Mouse (Mus musculus): ENCODE data around the gene Copz1.

The Copz1 gene

DNA sequence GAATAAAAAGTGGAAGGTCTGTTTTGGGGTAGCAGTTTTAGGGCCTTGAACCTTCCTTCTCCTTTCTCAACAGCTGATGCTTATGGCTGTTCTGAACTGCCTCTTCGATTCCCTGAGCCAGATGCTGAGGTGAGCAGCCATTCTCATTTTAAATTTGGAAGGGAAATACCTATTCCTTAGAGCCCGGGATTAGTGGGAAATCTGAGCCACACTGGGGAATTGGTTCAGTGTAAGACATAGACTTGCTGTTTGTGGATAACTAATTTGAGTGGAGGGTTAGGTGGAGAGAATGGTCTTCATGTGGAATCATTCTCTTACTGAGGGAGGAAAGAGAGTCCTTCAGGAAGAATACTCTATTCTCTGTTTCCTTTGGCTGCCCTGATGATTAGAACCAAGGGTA, 22.1 kb downstream of the Copz1 start:
- no peak for DNase-seq

DNA sequence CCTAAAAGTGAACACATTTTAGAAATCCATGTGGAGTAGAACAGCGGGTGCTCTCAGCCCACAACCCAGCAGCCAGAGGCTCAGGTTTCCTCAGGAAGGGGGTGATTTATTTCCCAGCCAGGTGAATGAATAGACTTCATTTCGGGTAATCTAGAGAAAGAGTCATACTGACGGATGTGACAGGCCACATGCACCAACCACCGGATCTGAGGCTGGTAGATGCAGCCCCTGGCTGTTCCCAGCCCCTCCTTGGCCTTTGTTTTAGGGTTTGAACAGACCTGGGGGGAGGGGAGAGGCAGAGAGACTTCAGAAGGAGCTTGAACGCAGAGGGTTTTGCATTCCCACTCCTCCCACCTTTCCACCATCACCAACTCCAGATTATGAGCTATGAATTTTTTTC, 23.3 kb downstream of the Copz1 start:
- no peak for DNase-seq

DNA sequence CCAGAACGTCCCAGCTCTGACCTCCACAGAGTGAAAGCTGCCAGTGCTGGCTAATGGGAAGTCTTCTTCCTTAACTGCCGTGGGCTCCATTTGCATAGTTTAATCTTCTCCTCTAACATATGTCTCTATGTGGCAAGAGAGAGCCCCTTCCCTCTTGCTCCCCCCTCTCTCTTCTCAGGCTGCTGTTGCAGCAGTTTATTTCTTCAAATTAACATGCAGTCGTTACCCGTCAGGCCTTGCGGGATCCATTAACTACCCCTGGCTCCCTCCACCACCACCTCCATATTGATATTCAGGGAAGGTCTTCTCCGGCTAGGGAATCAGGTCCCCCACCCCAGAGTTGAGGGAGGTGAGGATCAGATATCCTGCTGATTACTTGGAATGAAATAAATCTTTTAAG, 24.8 kb downstream of the Copz1 start:
- no peak for DNase-seq

DNA sequence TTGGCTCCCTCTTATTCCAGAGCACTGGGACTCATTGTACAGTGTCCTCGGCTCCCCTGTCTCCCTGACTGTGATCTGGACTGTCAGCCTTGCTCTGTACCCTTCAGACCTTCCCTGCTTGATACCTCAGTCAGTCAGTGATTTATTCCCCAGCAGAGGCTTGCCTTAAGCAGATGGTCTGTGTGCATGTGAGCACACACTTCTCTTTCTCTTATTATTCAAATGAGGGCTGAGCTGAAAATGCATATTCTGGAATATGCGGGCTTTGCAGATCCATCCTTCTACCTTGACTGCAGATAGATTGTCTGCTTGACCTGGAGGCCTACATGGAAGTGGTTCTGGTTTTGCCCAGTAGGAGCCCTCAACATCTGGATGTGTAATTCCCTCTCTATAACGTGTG, 25.5 kb downstream of the Copz1 start:
- DNase-seq, result no peak

DNA sequence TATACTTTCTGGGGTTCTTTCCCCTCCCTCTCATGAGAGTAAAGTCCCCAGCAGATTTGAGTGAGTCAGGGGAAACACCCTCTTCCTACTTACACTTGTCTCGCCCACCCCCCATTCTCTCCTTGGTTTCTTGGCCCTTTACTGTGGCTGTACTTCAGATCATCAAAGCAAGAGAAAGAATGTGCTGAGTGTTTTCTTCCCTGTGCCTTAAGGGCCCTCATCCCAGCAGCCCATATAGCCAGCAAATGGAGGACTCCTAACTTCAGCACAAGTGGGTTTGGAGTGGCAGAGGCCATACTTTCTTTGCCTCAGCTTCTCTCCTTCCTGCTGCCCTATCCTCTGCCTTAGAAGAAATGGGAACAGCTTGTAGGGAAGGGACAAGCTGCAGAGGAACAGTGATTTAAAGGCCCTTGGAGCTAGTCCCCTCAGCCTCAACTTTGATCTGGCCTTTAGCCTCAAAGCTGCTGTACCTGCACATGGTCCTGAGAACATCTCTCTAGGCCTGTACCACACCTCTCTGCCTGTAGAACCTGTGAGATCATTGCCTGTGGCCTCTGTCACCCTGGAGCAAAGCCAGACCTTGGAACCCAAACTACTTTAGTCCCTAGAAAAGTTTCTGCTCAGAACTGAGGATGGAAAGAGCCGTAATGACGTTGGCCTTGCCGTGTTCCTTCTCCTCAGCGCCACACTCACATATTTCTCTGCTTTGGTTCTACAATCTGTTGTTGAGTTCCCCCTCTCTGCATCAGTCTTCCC, 26.5 kb downstream of the Copz1 start:
- DNase-seq, result no peak

DNA sequence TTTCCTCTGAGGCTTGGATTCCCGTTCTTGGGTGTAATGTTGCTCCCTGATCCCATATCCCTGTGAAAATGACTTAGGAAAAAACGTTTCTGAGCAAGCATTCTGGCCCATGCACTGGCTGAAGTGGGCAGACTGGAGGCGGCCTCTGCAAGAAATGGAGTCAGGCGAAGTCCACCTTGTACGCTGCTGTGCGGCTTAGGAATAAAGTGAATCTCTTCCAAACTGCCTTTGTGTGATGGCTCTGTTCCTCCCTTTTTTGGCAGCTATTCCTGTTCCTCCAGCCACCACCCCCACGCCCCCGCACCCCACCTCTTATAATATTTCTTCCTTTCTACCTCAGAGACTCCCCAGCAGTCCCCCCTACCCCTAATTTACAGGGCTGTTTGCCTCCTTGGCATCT, 27.1 kb downstream of the Copz1 start:
- no peak for DNase-seq

DNA sequence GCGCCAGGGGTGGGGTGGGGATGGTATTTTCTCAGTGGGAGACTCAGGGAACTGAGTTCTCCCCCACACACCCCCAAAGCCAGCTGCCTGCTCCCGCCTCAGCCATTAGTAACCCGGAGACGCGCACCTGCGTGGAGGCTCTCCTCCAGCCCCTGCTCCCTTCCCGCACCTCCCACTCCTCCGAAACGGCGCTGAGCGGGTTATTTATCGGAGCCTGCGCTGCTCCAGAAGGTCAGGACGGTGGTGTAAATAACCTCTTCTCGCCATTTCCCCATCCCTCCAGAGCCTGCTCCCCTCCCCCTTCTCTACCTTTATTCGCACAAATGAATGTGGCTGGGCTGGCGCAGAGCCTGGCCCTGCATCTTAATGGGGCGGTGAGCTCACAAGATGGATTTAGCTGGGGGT, 27.6 kb downstream of the Copz1 start:
- DNase-seq, result peak; percentile 78

DNA sequence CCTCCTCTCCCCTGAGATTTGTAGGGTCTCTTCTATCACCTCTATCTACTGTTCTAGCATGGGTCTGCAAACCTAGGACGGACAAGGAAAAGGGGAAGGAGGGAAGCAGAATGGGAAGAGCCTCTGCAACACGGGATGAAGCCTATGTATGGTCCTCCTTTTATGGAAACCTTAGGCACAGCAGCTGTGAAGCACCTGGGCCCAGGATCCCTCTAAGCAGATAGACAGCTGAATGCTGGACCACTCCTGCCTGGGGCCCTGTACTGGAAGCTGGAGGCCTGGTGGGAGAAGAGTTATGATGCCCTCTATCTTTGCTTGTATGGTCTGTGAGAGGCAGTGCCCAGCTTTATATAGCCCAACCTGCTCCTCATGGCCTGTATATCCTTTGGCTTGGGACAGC, 28.0 kb downstream of the Copz1 start:
- DNase-seq, result no peak

DNA sequence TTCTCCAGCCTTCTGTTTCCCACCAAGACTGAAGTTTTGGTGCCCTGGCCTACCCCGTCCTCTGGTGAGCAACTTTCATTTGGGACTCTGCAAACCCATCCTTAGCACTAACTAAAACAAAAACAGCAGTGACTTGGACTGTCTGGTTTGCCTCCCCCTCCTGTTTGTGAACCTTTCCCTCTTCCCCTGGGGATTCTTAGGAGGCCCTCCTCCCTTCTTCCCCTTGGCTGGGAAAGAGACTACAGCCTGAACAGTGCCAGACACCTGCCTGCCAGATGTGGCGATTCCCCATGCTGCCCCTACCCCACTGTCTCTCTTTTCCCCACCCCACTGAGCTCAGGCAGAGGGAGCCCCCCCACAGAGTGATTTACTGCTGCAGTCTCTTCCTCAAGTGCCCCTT, 28.5 kb downstream of the Copz1 start:
- DNase-seq, result no peak

DNA sequence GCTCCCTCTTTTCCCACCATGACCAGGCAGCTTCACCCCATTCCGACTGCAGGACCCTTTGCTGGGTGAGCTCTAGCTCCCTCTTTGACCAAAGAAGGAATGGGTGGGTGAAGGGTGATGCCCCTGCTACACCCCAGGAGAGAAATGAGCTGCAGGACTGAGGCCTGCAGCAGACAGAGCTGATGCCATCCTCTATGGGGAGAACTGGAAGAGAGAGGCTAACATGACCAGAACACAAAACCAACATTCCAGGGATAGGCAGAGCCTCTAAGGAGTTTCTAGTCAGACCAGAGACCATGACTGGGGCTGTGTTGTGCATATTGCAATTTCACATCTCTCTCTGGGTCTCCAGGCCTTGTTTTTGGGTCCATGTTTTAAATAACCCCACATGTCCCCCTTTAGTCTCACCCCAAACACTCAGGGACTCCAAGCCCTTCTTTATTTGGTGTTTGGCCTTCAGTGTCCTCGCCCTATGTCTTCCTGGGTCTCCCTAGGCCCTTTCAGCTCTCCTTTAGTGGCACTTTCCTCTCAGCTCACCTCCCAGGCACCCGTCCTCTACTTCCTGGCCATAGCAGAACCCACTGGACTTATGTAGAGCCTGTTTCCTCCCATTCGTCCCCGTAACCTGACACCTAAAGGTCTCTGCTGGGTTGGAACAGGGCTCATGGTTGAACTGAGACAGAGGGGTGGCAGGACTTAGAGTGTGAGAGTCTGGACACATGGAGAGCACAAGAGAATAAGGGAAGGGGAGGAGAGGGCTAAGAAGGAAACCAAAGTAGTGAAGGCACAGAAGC, 29.2 kb downstream of the Copz1 start:
- no peak for DNase-seq

DNA sequence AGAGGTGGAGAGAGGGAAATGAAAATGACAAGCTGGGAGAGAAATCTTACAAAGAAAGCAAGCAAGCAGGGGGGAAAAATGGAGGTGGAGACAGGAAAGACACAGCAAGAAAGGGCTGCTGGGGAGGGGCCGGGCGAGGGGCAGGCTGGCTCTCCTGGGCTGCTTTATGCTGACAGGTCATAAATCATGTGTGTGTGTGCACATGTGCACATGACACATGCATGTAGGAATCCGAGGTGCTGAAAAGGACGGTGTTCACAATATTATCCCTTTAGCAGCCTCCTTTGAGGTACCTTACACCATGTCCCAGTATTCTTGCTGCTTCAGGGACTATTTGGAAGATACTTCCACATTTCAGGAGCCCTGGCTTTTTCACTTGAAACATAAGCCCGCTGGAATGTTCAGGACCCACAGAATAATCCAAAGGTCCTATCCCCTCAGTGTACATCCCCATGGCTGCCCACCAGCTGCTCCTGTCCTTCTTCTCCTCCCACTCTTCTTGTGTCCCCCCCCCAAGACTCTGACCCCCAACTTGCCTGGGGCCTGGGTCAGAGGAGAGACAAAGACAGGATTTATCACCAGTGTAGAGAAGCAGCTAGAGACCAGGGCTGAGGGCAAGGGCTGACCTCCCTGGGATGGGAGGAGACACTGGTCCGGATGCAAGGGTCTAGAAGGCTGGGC, 30.0 kb downstream of the Copz1 start:
- no peak for DNase-seq

DNA sequence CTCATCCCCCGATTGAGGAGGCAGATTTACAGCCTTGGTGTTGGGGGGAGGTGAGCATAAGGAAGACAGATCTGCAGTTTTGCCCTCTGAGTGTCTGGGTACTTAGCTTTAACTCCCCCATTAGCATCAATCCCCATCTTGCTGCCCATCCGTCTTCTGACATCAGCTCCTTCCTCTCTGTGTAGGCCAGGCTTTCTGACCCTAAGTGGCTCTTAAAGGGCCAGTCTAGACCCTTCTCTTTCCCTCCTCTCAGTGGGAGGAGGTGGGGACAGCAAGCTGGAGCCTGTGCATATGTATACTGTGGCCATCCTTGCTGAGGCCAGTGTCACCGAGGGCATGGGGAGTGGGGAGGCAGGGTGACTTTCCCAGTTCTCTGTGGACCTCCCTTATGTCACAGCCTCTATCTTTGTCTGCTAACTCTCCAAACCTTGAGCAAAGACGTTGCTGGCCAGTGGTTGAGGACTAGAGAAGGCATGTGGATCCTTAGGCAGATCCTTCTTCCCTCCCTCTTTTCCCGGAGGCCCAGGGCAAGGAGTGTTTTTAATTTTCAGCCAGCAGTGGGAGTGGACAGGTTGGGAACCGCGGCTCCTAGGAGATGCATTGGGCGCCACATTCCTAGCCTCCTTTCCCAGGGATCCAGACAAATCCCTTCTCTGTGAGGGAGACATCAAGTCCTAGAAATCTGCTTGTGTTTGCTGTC, 31.6 kb downstream of the Copz1 start:
- DNase-seq, result no peak

DNA sequence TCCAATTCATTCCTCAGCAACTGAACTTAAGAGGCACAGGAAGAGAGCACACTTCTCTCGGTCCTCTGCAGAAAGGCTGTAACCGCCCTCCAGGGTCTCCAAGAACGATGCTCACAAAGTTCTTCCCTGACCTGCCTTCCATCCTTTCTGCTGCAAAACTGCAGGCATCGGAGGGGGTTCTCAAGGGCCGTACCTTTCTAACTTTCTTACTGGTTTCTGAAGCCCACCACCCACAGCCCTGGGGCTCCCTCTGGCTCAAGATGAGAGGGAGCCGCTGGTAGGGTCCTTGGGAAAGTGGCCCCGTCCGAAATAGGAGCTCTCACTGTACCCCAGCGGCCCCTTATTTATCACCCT, 32.1 kb downstream of the Copz1 start:
- no peak for DNase-seq

DNA sequence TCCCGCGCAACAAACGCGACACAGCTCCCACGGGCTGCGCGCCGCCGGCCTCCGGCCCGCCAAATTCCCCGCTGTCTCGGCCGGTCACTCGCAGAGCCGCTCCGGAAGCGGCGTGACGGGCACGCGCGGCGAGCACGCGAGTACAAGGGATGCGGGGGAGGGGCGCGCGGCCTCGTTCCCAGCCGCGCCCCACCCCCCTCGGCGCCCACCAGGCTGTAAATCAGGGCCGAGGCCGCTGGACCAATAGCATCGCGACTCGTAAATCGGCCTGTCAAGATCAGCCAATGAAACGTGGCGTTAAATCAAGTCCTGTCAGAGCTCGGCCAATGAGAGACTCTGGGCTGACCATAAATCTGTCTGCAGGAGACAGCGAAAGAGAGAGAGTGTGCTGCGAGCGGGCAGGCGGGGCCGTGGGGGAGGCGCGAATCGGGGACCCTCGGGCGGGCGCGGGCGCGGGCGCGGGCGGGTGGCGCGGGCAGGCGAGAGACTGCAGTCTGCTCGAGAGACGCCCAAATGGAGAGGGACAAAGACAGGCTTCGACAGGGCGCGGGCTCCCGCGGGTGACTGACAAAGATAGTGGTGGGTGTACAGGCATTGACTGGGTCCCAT, 32.7 kb downstream of the Copz1 start:
- DNase-seq, result peak; percentile 95

DNA sequence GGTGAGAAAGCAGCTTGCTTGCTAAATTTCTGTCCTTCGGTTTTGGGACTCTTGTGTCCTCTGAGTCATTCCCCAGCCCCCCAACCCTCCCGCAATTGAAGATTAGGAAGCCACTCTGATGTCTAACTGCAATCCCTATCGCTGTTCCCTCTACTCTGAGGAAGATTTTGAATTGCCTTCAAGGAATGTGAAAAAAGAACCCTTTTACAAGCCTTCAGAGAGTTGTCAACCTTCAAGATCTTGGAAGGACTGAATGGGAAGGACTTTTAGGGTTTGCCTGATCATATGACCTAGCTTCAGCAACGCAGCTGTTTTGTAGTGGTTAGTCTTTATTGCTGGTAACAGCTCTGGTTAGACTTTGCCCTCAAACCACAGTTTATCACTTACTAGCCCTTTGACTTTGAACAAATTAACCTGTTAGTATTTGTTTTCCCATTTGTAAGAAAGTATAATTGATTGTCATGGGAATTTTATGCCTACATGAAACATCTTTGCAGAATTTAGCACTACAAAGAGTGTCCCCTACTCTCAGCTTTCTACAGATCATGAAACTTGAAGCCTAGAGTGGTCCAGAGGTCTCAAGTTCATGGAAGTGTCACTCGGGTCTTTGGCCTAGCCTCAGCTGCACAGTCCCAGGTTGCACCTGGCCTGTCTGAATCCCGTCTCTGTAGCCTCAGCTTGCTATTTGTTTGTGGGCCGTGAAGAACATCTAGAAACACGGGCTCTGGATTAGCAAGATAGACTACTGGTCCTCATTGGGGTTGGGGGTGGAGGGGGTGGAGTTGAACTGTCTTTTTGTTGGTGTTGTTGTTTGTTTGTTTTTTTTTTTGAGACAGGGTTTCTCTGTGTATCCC, 33.5 kb downstream of the Copz1 start:
- DNase-seq, result no peak

DNA sequence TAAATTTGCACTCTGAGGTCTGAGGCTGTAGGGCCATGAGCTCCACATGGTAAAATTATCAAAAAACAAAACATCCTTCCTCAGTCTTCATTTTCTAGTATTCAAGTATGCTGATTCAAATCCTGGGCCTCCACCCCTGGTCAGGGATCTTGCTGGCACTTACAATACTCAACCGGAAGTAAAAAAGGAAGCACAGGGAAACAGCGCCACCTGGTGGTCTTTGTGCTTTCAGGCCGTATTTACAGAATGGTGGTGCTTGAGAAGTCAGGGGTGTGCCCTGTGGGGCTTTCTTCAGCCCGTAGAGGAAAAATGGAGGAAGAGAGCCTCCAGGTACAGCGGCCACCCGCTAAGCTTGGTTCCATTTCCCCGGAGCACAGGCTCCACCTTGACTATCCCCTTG, 34.6 kb downstream of the Copz1 start:
- peak; percentile 82 for DNase-seq

DNA sequence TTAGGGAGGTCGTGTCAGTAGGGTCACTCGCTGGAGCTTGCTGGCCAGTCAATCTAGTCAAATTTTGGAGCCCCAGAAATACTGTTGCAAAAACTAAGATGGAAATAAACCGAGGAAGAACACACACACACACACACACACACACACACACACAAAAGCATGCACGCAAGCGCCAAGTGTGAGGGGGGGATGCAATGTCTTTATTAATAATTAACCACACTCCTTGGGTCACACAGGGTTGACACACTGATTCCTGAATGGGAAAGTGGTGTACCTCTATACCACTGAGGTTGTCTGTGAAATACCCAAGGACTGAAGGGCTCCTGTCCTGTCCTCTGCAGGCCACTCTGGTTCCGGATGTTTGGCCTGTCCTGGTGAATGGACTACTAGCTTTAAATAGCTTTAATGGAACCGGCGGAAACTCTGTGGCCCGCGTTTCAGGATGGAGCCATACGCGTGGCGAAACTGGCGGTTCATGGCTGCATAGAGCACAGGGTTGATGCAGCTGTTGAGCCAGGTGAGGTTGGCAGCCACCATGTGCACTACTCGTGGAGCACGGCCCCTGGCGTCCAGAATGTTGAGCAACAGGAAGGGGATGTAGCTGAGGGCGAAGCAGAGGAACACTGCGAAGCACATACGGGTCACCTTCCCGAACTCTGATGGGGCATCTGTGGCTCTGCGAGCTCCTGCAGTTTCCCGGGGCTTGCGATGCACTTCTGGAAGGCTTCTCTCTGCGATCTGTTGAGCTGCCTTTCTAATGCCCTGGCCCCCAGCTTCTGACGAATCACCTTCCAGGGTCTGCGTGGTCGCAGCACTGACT, 35.8 kb downstream of the Copz1 start:
- no peak for DNase-seq

DNA sequence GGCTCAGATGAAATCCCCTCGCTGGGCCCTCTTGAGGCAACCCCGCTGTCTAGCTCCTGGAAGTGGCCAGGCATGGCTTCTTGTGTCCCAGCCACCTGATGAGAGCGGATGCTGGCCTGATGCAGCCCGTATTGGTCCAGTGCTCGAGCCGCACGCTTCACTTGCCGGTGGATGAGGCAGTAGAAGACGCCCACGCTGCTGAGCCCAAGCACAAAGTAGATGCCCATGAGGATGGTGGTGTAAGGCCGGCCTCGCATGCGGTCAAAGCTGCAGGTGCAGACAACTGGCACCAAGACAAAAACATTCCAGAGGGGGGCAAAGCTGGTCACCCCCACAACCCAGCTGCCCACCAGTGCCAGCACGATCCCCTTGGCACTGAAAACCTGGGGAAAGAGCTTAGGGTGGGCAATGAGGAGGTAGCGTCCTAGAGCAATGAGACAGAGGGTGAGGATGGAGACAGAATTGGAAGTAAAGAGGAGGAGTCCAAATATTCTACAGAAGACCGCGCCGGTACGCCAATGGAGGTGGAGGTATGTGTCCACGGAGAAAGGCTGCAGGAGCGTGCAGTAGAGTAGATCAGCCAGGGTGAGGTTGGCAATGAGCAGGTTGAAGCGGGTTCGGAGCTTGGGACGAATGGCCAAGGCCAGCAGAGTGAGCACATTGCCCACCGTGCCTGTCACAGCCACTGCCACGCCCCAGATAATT, 36.5 kb downstream of the Copz1 start:
- no peak for DNase-seq

DNA sequence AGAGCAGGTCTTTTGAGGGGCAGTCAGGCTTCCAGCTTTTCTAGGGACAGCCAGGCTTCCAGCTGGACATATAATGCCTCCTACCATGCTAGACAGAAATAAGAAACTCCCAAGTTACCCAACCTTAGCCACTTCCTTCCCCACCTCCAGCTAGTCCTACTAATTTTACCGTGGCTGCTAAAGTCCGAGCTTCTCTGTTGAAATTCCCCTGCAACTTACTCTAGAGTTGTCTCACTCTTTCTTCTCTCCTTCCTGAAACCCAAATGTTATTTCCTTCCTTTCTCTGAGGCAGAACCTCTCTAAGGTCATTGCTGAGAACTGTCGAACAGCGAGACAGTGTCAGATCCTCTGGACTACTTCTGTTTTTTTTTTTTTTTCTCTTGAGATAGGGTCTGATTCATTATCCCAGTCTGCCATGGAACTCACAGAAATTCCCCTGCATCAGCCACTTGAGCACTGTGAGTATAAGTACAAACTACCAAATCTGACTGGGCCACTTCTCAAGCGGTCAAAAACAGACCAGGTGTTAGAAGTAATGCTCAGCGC, 37.9 kb downstream of the Copz1 start, which contains the start of gene Gpr84:
Gpr84 (minus strand) TSS at position 248 of the 546 bp plus-strand sequence.
- no peak for DNase-seq

DNA sequence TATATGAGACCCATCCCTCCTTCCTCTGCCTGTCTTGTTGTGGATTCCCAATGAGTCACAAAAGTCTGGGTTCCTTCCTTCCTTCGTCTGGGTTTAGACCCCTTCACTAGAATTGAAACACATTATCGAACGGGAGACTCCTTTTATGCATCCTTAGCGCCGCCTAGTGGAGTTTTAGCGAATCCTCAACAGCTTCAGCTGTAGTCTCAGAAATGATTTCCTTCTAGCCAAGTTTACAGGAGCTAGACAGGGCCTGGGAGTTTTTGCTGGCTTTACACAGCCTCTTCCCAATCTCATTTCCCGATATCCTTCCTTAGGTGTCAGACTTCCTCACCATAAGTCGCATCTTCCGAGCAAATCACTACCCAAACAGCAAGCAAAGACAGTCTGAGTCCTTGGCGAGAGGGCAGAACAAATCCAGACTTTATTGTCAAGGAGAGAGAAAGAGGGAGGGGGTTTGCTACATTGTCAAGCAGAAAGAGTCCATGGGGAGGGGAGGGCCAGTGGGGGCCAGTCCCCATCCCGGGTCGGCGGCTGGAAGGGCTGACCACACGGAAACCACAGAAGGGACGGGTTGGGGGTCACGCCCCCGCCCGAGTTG, 41.1 kb downstream of the Copz1 start:
- no peak for DNase-seq

Data from right cerebral cortex, postnatal 25 days (tissue).